Mouse (Mus musculus): ENCODE measurements around the gene Trpm5. TPM values are rescaled to one million over a fixed set of nuclear protein-coding genes. Genes with fewer than 3 reads are reported as not detected.

The Trpm5 gene
- polyA plus RNA-seq, 1 experiment = not detected

- TF ChIP-seq GATA1 (IDR thresholded peaks at IDR 0.05; ENCODE audit: low read length) = no peak
Observed at GRCm38 (mm10) chr7:143073086-143073485, 21.4 kb downstream of the Trpm5 start.

GRCm38 (mm10) chr7:143072605-143073004 is 21.8 kb downstream of the Trpm5 start:
- TF ChIP-seq GATA1 (IDR thresholded peaks at IDR 0.05; ENCODE audit: low read length) = no peak

GRCm38 (mm10) chr7:143070506-143071070 is 23.9 kb downstream of the Trpm5 start:
- no peak for TF ChIP-seq GATA1 (IDR thresholded peaks at IDR 0.05; ENCODE audit: low read length)

GRCm38 (mm10) chr7:143069751-143070400 is 24.6 kb downstream of the Trpm5 start:
- TF ChIP-seq GATA1 (IDR thresholded peaks at IDR 0.05; ENCODE audit: low read length) = no peak

GRCm38 (mm10) chr7:143068882-143069591 is 25.4 kb downstream of the Trpm5 start, which contains the start of gene Tssc4:
Tssc4 (plus strand) TSS chr7:143069249.
- no peak for TF ChIP-seq GATA1 (IDR thresholded peaks at IDR 0.05; ENCODE audit: low read length)

- no peak for TF ChIP-seq GATA1 (IDR thresholded peaks at IDR 0.05; ENCODE audit: low read length)
Observed at GRCm38 (mm10) chr7:143068316-143068881, 26.0 kb downstream of the Trpm5 start.

GRCm38 (mm10) chr7:143067897-143068296 is 26.5 kb downstream of the Trpm5 start:
- no peak for TF ChIP-seq GATA1 (IDR thresholded peaks at IDR 0.05; ENCODE audit: low read length)

- TF ChIP-seq GATA1 (IDR thresholded peaks at IDR 0.05; ENCODE audit: low read length) = no peak
Observed at GRCm38 (mm10) chr7:143067469-143067868, 27.0 kb downstream of the Trpm5 start.

- TF ChIP-seq GATA1 (IDR thresholded peaks at IDR 0.05; ENCODE audit: low read length) = no peak
Observed at GRCm38 (mm10) chr7:143065692-143066091, 28.8 kb downstream of the Trpm5 start.

GRCm38 (mm10) chr7:143064226-143064625 is 30.2 kb downstream of the Trpm5 start:
- TF ChIP-seq GATA1 (IDR thresholded peaks at IDR 0.05; ENCODE audit: low read length) = no peak

- no peak for TF ChIP-seq GATA1 (IDR thresholded peaks at IDR 0.05; ENCODE audit: low read length)
Observed at GRCm38 (mm10) chr7:143062704-143063103, 31.7 kb downstream of the Trpm5 start.

GRCm38 (mm10) chr7:143059202-143059870 is 35.1 kb downstream of the Trpm5 start:
- TF ChIP-seq GATA1 (IDR thresholded peaks at IDR 0.05; ENCODE audit: low read length) = no peak

- no peak for TF ChIP-seq GATA1 (IDR thresholded peaks at IDR 0.05; ENCODE audit: low read length)
Observed at GRCm38 (mm10) chr7:143058221-143058697, 36.2 kb downstream of the Trpm5 start.

- TF ChIP-seq GATA1 (IDR thresholded peaks at IDR 0.05; ENCODE audit: low read length) = peak; percentile 88
Observed at GRCm38 (mm10) chr7:143057667-143058220, 36.7 kb downstream of the Trpm5 start.

GRCm38 (mm10) chr7:143057023-143057422 is 37.4 kb downstream of the Trpm5 start:
- no peak for TF ChIP-seq GATA1 (IDR thresholded peaks at IDR 0.05; ENCODE audit: low read length)
